Mouse (Mus musculus) bone marrow, adult 2 months (tissue): ENCODE measurements around the gene Nkiras2.

Experiments
- CTCF ChIP-seq: fragments of 200-500 bp; IDR thresholded peaks from 2 replicates; pipeline ENCODE4 v1.5.1; 2011; ENCODE audit warnings: low read length, control low read depth; ENCODE audit not compliant: control insufficient read depth, insufficient read depth
- POLR2A ChIP-seq: fragments of 200-500 bp; IDR thresholded peaks from 2 replicates; pipeline ENCODE4 v1.6.1; 2011; ENCODE audit warnings: low read depth, mild to moderate bottlenecking, control low read depth, low read length, borderline replicate concordance; ENCODE audit not compliant: control insufficient read depth

- TF ChIP-seq CTCF (no peak), POLR2A (0 out of 2 replicates have a peak, but pooled peaks have one; percentile 13)
Observed at GRCm38 (mm10) chr11:100581756-100582155, 37.3 kb upstream of the Nkiras2 start.
